Mouse (Mus musculus) brain, embryonic 14.5 days (tissue): ENCODE data around the gene Prickle1.

Experiments used
- CTCF ChIP-seq: fragments of 200-500 bp; IDR thresholded peaks from 2 replicates; pipeline ENCODE4 v1.5.1; 2012; ENCODE audit warnings: inconsistent platforms, mild to moderate bottlenecking, moderate library complexity, borderline replicate concordance; ENCODE audit not compliant: insufficient read depth, insufficient read length; ENCODE audit errors: extremely low read depth
- POLR2A ChIP-seq: fragments of 200-500 bp; IDR thresholded peaks from 2 replicates; pipeline ENCODE4 v1.6.1; 2012; ENCODE audit warnings: mild to moderate bottlenecking, inconsistent platforms, borderline replicate concordance; ENCODE audit not compliant: poor library complexity, insufficient read depth, insufficient read length, severe bottlenecking; ENCODE audit errors: extremely low read depth

GRCm38 (mm10) chr15:93594296-93594887 lies 1.3 kb downstream of the Prickle1 start:
- no peak for TF ChIP-seq CTCF
- TF ChIP-seq POLR2A, result no peak
